28 mouse cellular contexts compared by ENCODE assay signal in the genomic region with DNA sequence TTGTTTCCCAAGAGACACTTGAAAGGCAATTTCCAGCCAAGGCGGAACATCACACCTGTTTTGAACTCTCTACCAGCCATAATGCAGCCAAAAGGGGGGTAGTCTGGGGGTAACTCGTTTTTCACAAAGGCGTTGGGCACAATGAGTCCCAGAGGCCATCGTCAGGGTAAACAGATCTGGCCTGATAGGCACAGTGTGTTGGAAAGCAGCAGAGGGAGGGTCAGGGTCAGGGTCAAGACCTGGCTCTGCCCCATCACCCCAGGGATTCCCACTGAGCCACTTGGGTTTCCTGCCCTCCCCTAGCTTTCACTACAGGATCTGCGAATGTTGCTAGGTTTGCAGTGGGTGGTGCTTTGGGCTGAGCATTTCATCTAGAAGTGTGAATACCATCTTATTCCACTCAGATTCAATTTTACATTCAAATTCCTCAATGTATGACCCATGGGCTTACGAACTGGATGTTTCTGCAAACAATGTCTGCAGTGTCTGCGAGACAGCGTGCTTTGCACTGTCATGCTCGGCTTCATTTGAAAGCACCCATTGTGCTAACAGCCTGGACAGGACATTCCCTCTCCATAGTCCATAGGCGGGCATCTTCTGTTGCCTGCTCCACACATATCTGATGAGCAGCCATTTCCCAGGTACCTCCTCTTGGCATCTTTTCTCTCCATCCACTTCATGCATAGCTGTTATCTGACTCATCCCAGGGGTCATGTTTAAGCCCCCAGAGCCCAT.
DNase-seq lines count a peak whose midpoint lies in the region; ATAC-seq and TF ChIP-seq lines count a peak whose summit lies in the region.
"Had no signal": no experiment of that assay in that cellular context is flagged by ENCODE, and none has a peak within 500 bp of the region (broad histone marks: within the 10 kb centered on the region; RNA-seq: fewer than 3 reads in every experiment).

No protein-coding gene starts in this region.

- H3K9me3 ChIP-seq in liver, postnatal 0 days (ENCODE audit: low read length), result no peaks in the 10 kb centered on the region
- H3K9me3 ChIP-seq in liver, embryonic 12.5 days (replicated peaks), result no peaks in the 10 kb centered on the region
- H3K9me3 ChIP-seq in embryonic facial prominence, embryonic 11.5 days (replicated peaks; ENCODE audit: control insufficient read depth, low read length), result no peaks in the 10 kb centered on the region
- H3K9me3 ChIP-seq in forebrain, postnatal 0 days (ENCODE audit: low read length), result no peaks in the 10 kb centered on the region
- H3K9me3 ChIP-seq: forebrain, embryonic 13.5 days; heart, embryonic 10.5 days; heart, embryonic 15.5 days; hindbrain, embryonic 13.5 days; limb, embryonic 13.5 days; midbrain, embryonic 15.5 days; neural tube, embryonic 15.5 days had no signal

- H3K9ac ChIP-seq in liver, postnatal 0 days (replicated peaks), result no peak overlapping the region
- H3K9ac ChIP-seq in liver, embryonic 12.5 days, result no peak overlapping the region
- no peak overlapping the region for H3K9ac ChIP-seq in embryonic facial prominence, embryonic 11.5 days (replicated peaks; ENCODE audit: low read length)
- H3K9ac ChIP-seq in forebrain, postnatal 0 days, result no peak overlapping the region
- H3K9ac ChIP-seq: forebrain, embryonic 13.5 days; heart, embryonic 15.5 days; hindbrain, embryonic 13.5 days; limb, embryonic 13.5 days; midbrain, embryonic 15.5 days; neural tube, embryonic 15.5 days had no signal

- no peak overlapping the region for H3K4me3 ChIP-seq in liver, postnatal 0 days (ENCODE audit: low read depth, low read length)
- H3K4me3 ChIP-seq in liver, embryonic 12.5 days, result no peak overlapping the region
- no peak overlapping the region for H3K4me3 ChIP-seq in embryonic facial prominence, embryonic 11.5 days (ENCODE audit: low read depth, low read length)
- H3K4me3 ChIP-seq in forebrain, postnatal 0 days (ENCODE audit: low read depth, low read length), result no peak overlapping the region
- H3K4me3 ChIP-seq: forebrain, embryonic 13.5 days; heart, embryonic 10.5 days; heart, embryonic 15.5 days; hindbrain, embryonic 13.5 days; limb, embryonic 13.5 days; megakaryocyte, embryonic 14.5 days; midbrain, embryonic 15.5 days; neural tube, embryonic 15.5 days had no signal

- no peaks in the 10 kb centered on the region for H3K4me1 ChIP-seq in liver, postnatal 0 days (ENCODE audit: insufficient read depth)
- H3K4me1 ChIP-seq in liver, embryonic 12.5 days, result no peaks in the 10 kb centered on the region
- no peaks in the 10 kb centered on the region for H3K4me1 ChIP-seq in embryonic facial prominence, embryonic 11.5 days (ENCODE audit: control insufficient read depth, insufficient read depth, low read length)
- no peaks in the 10 kb centered on the region for H3K4me1 ChIP-seq in forebrain, postnatal 0 days (ENCODE audit: insufficient read depth)
- H3K4me1 ChIP-seq: forebrain, embryonic 13.5 days; heart, embryonic 10.5 days; heart, embryonic 15.5 days; megakaryocyte, embryonic 14.5 days; midbrain, embryonic 15.5 days; neural tube, embryonic 15.5 days had no signal

- intact Hi-C loops in heart, postnatal 10 days (cut with DNase I), result no loop called here

- peak; percentile 83 for DNase-seq in heart, adult 11 months
- no peak for DNase-seq in heart, postnatal 10 days
- peak; percentile 7 for DNase-seq in liver, postnatal 0 days
- DNase-seq in brain, adult 2 months (ENCODE audit: low read depth, low spot score), result peak; percentile 80
- no peak for DNase-seq in embryonic facial prominence, embryonic 11.5 days (ENCODE audit: low spot score)
- no peak for DNase-seq in adrenal gland, postnatal 36 days
- DNase-seq in forebrain, postnatal 0 days, result no peak
- DNase-seq: cerebellum, adult 8-10 months; cerebellum, postnatal 25 days; gastrocnemius, postnatal 10 days; heart, postnatal 36 days; kidney, adult 11 months; kidney, postnatal 14 days; lung, adult 18-20 months; lung, postnatal 4 days; thymus, adult 2 months; thymus, postnatal 4 days had no signal

- no peak overlapping the region for H3K4me2 ChIP-seq in liver, postnatal 0 days (ENCODE audit: low read depth, low read length)
- no peak overlapping the region for H3K4me2 ChIP-seq in liver, embryonic 12.5 days
- no peak overlapping the region for H3K4me2 ChIP-seq in embryonic facial prominence, embryonic 11.5 days (ENCODE audit: low read depth, low read length)
- no peak overlapping the region for H3K4me2 ChIP-seq in forebrain, postnatal 0 days (ENCODE audit: low read depth)
- H3K4me2 ChIP-seq: forebrain, embryonic 13.5 days; heart, embryonic 15.5 days; hindbrain, embryonic 13.5 days; limb, embryonic 13.5 days; liver, embryonic 11.5 days; midbrain, embryonic 15.5 days; neural tube, embryonic 15.5 days had no signal

- no peak for TF ChIP-seq CTCF in liver, postnatal 0 days (IDR thresholded peaks at IDR 0.05; ENCODE audit: low read depth)
- TF ChIP-seq CTCF in forebrain, postnatal 0 days (IDR thresholded peaks at IDR 0.05; ENCODE audit: low read depth), result no peak

- H3K27me3 ChIP-seq in liver, postnatal 0 days (ENCODE audit: insufficient read depth, low read length), result no peaks in the 10 kb centered on the region
- no peaks in the 10 kb centered on the region for H3K27me3 ChIP-seq in liver, embryonic 12.5 days (replicated peaks)
- H3K27me3 ChIP-seq in embryonic facial prominence, embryonic 11.5 days (ENCODE audit: control insufficient read depth, insufficient read depth, low read length), result no peaks in the 10 kb centered on the region
- no peaks in the 10 kb centered on the region for H3K27me3 ChIP-seq in forebrain, postnatal 0 days (ENCODE audit: insufficient read depth, low read length)
- H3K27me3 ChIP-seq: forebrain, embryonic 13.5 days; heart, embryonic 15.5 days; megakaryocyte, embryonic 14.5 days; midbrain, embryonic 15.5 days; neural tube, embryonic 15.5 days had no signal

- ATAC-seq in liver, postnatal 0 days, result no peak
- no peak for ATAC-seq in liver, embryonic 12.5 days
- 0 out of 2 replicates have a peak, but pooled peaks have one; percentile 35 for ATAC-seq in embryonic facial prominence, embryonic 11.5 days (replicated peaks; ENCODE audit: insufficient number of reproducible peaks, low FRiP score, low TSS enrichment, low read depth)
- no peak for ATAC-seq in forebrain, postnatal 0 days
- ATAC-seq: forebrain, embryonic 13.5 days; lung, postnatal 0 days; midbrain, embryonic 15.5 days had no signal

- TF ChIP-seq EP300 in liver, postnatal 0 days (IDR thresholded peaks at IDR 0.05; ENCODE audit: low read depth), result no peak

- H3K36me3 ChIP-seq in liver, postnatal 0 days (replicated peaks; ENCODE audit: insufficient read depth, low read length), result no peaks in the 10 kb centered on the region
- no peaks in the 10 kb centered on the region for H3K36me3 ChIP-seq in liver, embryonic 12.5 days
- no peaks in the 10 kb centered on the region for H3K36me3 ChIP-seq in embryonic facial prominence, embryonic 11.5 days (replicated peaks; ENCODE audit: control insufficient read depth, insufficient read depth, low read depth, low read length)
- H3K36me3 ChIP-seq in forebrain, postnatal 0 days (ENCODE audit: insufficient read depth), result no peaks in the 10 kb centered on the region
- H3K36me3 ChIP-seq: heart, embryonic 10.5 days; heart, embryonic 15.5 days; hindbrain, embryonic 13.5 days; limb, embryonic 13.5 days; midbrain, embryonic 15.5 days; neural tube, embryonic 15.5 days had no signal

- no peak overlapping the region for H3K27ac ChIP-seq in liver, postnatal 0 days (ENCODE audit: low read depth)
- no peak overlapping the region for H3K27ac ChIP-seq in liver, embryonic 12.5 days
- H3K27ac ChIP-seq in embryonic facial prominence, embryonic 11.5 days (replicated peaks; ENCODE audit: low read depth, low read length), result no peak overlapping the region
- H3K27ac ChIP-seq in forebrain, postnatal 0 days (ENCODE audit: low read depth, low read length), result no peak overlapping the region
- H3K27ac ChIP-seq: forebrain, embryonic 13.5 days; heart, embryonic 10.5 days; heart, embryonic 15.5 days; hindbrain, embryonic 13.5 days; limb, embryonic 13.5 days; midbrain, embryonic 15.5 days; neural tube, embryonic 15.5 days had no signal

- 53% methylated on average over 10 of the region's 10 CpGs for WGBS in liver, postnatal 0 days (ENCODE audit: insufficient replicate concordance)
- WGBS in liver, embryonic 12.5 days (ENCODE audit: insufficient replicate concordance), result 45% methylated on average over 10 of the region's 10 CpGs
- 13% methylated on average over 10 of the region's 10 CpGs for whole genome bisulfite sequencing in embryonic facial prominence, embryonic 11.5 days
- WGBS in forebrain, postnatal 0 days, result 45% methylated on average over 10 of the region's 10 CpGs

Comparison
In these comparisons a context has a peak if more than half of its experiments do, and no peak if none do; other contexts are left out.
1. DNase-seq: peak in heart, adult 11 months (single experiment), liver, postnatal 0 days (single experiment) and brain, adult 2 months (single experiment); none in heart, postnatal 10 days (0 of 2), embryonic facial prominence, embryonic 11.5 days (single experiment), adrenal gland, postnatal 36 days (0 of 2) and forebrain, postnatal 0 days (single experiment).